In the genomic region with DNA sequence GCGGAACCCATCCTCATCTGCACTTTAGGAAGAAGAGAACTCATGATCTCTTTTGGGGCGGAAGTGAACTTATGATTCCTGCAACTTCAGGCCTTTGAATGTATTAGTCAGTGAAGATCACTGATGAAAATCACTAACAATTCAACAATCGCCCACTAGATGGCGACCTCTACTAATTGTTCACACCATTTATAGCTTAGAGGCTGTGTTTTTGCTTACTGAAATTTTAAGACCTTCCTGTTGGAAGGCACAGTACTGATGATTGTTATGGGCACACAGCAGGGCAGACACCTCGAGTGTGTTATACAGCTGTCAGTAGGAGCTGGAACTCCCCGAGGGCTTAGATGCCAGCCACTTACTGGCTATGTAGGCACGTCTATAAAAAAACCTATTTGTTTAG, we compare ENCODE assay signal across 9 mouse cellular contexts. TPM values are rescaled to one million over a fixed set of nuclear protein-coding genes. Genes with fewer than 3 reads are reported as not detected.
DNase-seq lines count a peak whose midpoint lies in the region; ATAC-seq lines count a peak whose summit lies in the region.
"Had no signal": no experiment of that assay in that cellular context is flagged by ENCODE, and none has a peak within 500 bp of the region (broad histone marks: within the 10 kb centered on the region; RNA-seq: fewer than 3 reads in every experiment).

No protein-coding gene starts in this region.

- no peaks in the 10 kb centered on the region for H3K27me3 ChIP-seq in limb, embryonic 12.5 days

- no peaks in the 10 kb centered on the region for H3K9me3 ChIP-seq in limb, embryonic 12.5 days

- H3K9ac ChIP-seq in limb, embryonic 12.5 days (replicated peaks): no peak overlapping the region

- WGBS in limb, embryonic 12.5 days: 14% methylated on average over 7 of the region's 7 CpGs

- H3K36me3 ChIP-seq in limb, embryonic 12.5 days: no peaks in the 10 kb centered on the region

- DNase-seq in CD4-positive helper T cell, adult 2 months (ENCODE audit: low read depth, low spot score): peak; percentile 59
- DNase-seq in WW6 (ENCODE audit: low read depth, low spot score): peak; percentile 29
- DNase-seq in cerebellum, postnatal 36 days: peak; percentile 40 to 81
- peak; percentile 31 for DNase-seq in gastrocnemius, postnatal 14 days
- DNase-seq in kidney, adult 9 months: peak; percentile 81
- DNase-seq in telencephalon, adult 2 months (ENCODE audit: low read depth, low spot score): peak; percentile 46

- intact Hi-C loops in gastrocnemius, postnatal 14 days (cut with DNase I; ENCODE audit: low total_unique reads): loop anchor here (5.0 kb wide), 1 partner anchor 187 kb away; no protein-coding TSS in a partner anchor

- no peak overlapping the region for H3K4me3 ChIP-seq in limb, embryonic 12.5 days (replicated peaks)

- H3K4me2 ChIP-seq in limb, embryonic 12.5 days: no peak overlapping the region

- H3K4me1 ChIP-seq in limb, embryonic 12.5 days (replicated peaks): no peaks in the 10 kb centered on the region

- no peak overlapping the region for H3K27ac ChIP-seq in limb, embryonic 12.5 days

- peak; percentile 81; the same call in 1 of the 2 replicates for ATAC-seq in limb, embryonic 12.5 days (ENCODE audit: insufficient number of reproducible peaks, insufficient read depth, low FRiP score, low TSS enrichment, low read depth)
- ATAC-seq in monocyte, adult 5-6 weeks (replicated peaks; ENCODE audit: insufficient number of reproducible peaks, low FRiP score, low TSS enrichment, poor library complexity, severe bottlenecking): 0 out of 2 replicates have a peak, but pooled peaks have one; percentile 50

RNA-seq across cellular contexts. Expression of gene Myct1, which starts 6.5 kb away (rescaled TPM):
- 1 to 10 TPM; 8.5 to 9.4 TPM for total RNA-seq in gastrocnemius, postnatal 14 days (2021)
- 3.1 and 3.5 TPM in 2 replicates for polyA plus RNA-seq in limb, embryonic 12.5 days (2016; fragmentation: Nextera tagmentation; extraction: Ambion mirVana)
- 2.4 TPM in 1 of 3 replicates, not detected in the others for total RNA-seq in monocyte, adult 5-6 weeks (2017)

RNA-seq across cellular contexts. Expression of gene Vip, which starts 38.9 kb away (rescaled TPM):
- total RNA-seq in gastrocnemius, postnatal 14 days (2021): not detected
- polyA plus RNA-seq in limb, embryonic 12.5 days (2016; fragmentation: Nextera tagmentation; extraction: Ambion mirVana): not detected in 2 replicates
- not detected in 3 replicates for total RNA-seq in monocyte, adult 5-6 weeks (2017)
- total RNA-seq: gastrocnemius, postnatal 36 days had no signal

RNA-seq across cellular contexts. Expression of gene Syne1, which starts 48.8 kb away (rescaled TPM):
- total RNA-seq in gastrocnemius, postnatal 14 days (2021): 10 to 100 TPM; 45.2 to 55.3 TPM
- polyA plus RNA-seq in limb, embryonic 12.5 days (2016; fragmentation: Nextera tagmentation; extraction: Ambion mirVana): 4.6 and 5.1 TPM in 2 replicates
- 56.9 to 77.2 TPM (median 63.5 TPM) in 3 replicates for total RNA-seq in monocyte, adult 5-6 weeks (2017)

Comparison
In these comparisons a context has a peak if more than half of its experiments do, and no peak if none do; other contexts are left out.
1. DNase-seq: peak in every context shown above with its lines; median percentile 81 in kidney, adult 9 months; 60 in cerebellum, postnatal 36 days; 59 in CD4-positive helper T cell, adult 2 months; 46 in telencephalon, adult 2 months; 31 in gastrocnemius, postnatal 14 days; 29 in WW6.